Mouse (Mus musculus) intestine, postnatal 0 days (tissue): ENCODE data around the gene Pcdh7. TPM values are rescaled to one million over a fixed set of nuclear protein-coding genes. Genes with fewer than 3 reads are reported as not detected.

Source experiments
- ATAC-seq: fragments of 200-750 bp; cut with Nextera tagmentation; 2 replicates; pipeline ENCODE4 v1.8.0; 2017; ENCODE audit warnings: mild to moderate bottlenecking, moderate TSS enrichment, moderate library complexity
- H3K27ac ChIP-seq: fragments of 300-500 bp; sonication (generic); 2 replicates; pipeline ENCODE4 v1.5.1; 2014; ENCODE audit warnings: mild to moderate bottlenecking, low read depth, low read length, moderate library complexity
- H3K27me3 ChIP-seq: fragments of 300-500 bp; sonication (generic); replicated peaks from 2 replicates; pipeline ENCODE4 v1.6.1; 2014; ENCODE audit warnings: low read length, mixed read lengths; ENCODE audit not compliant: control insufficient read depth, insufficient read depth
- H3K36me3 ChIP-seq: fragments of 300-500 bp; sonication (generic); 2 replicates; pipeline ENCODE4 v1.6.1; 2014; ENCODE audit warnings: mild to moderate bottlenecking, moderate library complexity; ENCODE audit not compliant: control insufficient read depth, insufficient read depth
- H3K4me1 ChIP-seq: fragments of 300-500 bp; sonication (generic); replicated peaks from 2 replicates; pipeline ENCODE4 v1.6.1; 2014; ENCODE audit warnings: antibody characterized with exemption, low read length, mixed read lengths; ENCODE audit not compliant: control insufficient read depth, insufficient read depth
- H3K4me2 ChIP-seq: fragments of 300-500 bp; sonication (generic); replicated peaks from 2 replicates; pipeline ENCODE4 v1.6.1; 2014; ENCODE audit warnings: low read depth, mild to moderate bottlenecking, moderate library complexity
- H3K4me3 ChIP-seq: fragments of 300-500 bp; sonication (generic); 2 replicates; pipeline ENCODE4 v1.5.1; 2014; ENCODE audit warnings: low read depth, low read length
- H3K9ac ChIP-seq: fragments of 300-500 bp; sonication (generic); 2 replicates; pipeline ENCODE4 v1.6.1; 2014; ENCODE audit warnings: mild to moderate bottlenecking, low read depth, low read length
- H3K9me3 ChIP-seq: fragments of 300-500 bp; sonication (generic); 2 replicates; pipeline ENCODE4 v1.6.1; 2016; ENCODE audit warnings: mixed run types; ENCODE audit not compliant: control insufficient read depth
- CTCF ChIP-seq: sonication (generic); IDR thresholded peaks from 2 replicates; pipeline ENCODE4 v1.5.1; 2016; ENCODE audit warnings: low read depth, mild to moderate bottlenecking, control low read depth, antibody characterized with exemption, moderate library complexity
- WGBS: fragments of 180-500 bp; shearing (Covaris S2); extraction: QIAGEN DNeasy Blood & Tissue Kit; methylation state at CpG from one replicate; pipeline ENCODE4 v1.1.7; 2014; 5-methylcytosine and 5-hydroxymethylcytosine counted together
- polyA plus RNA-seq: library from polyadenylated mRNA; unstranded; fragments of >200 nt; fragmentation: Nextera tagmentation; extraction: Ambion mirVana; gene quantifications from 2 replicates; pipeline ENCODE4 v1.2.1, GENCODE M21; 2015

Gene Pcdh7
- polyA plus RNA-seq, 1 experiment from 2014 or later = 3.8 TPM

GRCm38 (mm10) chr5:57945419-57945818, 227.7 kb downstream of the Pcdh7 start:
- Histone ChIP-seq H3K4me2 (no peak overlapping the region), H3K4me3 (no peak overlapping the region), H3K27me3 (no peaks in the 10 kb centered on the region), H3K27ac (no peak overlapping the region), H3K4me1 (no peaks in the 10 kb centered on the region), H3K9ac (no peak overlapping the region), H3K36me3 (no peaks in the 10 kb centered on the region), H3K9me3 (no peaks in the 10 kb centered on the region)
- no peak for TF ChIP-seq CTCF
- WGBS = 58% methylated on average over 3 of the region's 3 CpGs
- ATAC-seq = no peak

GRCm38 (mm10) chr5:57959317-57959716, 241.6 kb downstream of the Pcdh7 start:
- TF ChIP-seq CTCF = no peak

GRCm38 (mm10) chr5:57963792-57964191, 246.0 kb downstream of the Pcdh7 start:
- H3K36me3 ChIP-seq = no peaks in the 10 kb centered on the region
- TF ChIP-seq CTCF = no peak
- no peaks in the 10 kb centered on the region for H3K4me1 ChIP-seq
- no peak overlapping the region for H3K27ac ChIP-seq
- no peak overlapping the region for H3K4me2 ChIP-seq
- H3K27me3 ChIP-seq = no peaks in the 10 kb centered on the region
- no peak overlapping the region for H3K4me3 ChIP-seq
- no peak overlapping the region for H3K9ac ChIP-seq
- no peak for ATAC-seq
- H3K9me3 ChIP-seq = no peaks in the 10 kb centered on the region
- 74% methylated on average over 4 of the region's 4 CpGs for WGBS

More at GRCm38 (mm10) chr5:57959317-57959716, 241.6 kb downstream of the Pcdh7 start:
- no peak overlapping the region for H3K4me2 ChIP-seq
- no peak overlapping the region for H3K9ac ChIP-seq
- H3K36me3 ChIP-seq = no peaks in the 10 kb centered on the region
- no peaks in the 10 kb centered on the region for H3K9me3 ChIP-seq
- H3K27me3 ChIP-seq = no peaks in the 10 kb centered on the region
- H3K4me1 ChIP-seq = no peaks in the 10 kb centered on the region
- no peak for ATAC-seq
- 53% methylated on average over 1 of the region's 1 CpGs for whole genome bisulfite sequencing
- no peak overlapping the region for H3K27ac ChIP-seq
- no peak overlapping the region for H3K4me3 ChIP-seq

GRCm38 (mm10) chr5:57964201-57964600, 246.4 kb downstream of the Pcdh7 start:
- WGBS = 93% methylated on average over 4 of the region's 4 CpGs
- no peak overlapping the region for H3K27ac ChIP-seq
- no peak overlapping the region for H3K4me3 ChIP-seq
- no peak for ATAC-seq
- no peak overlapping the region for H3K4me2 ChIP-seq
- TF ChIP-seq CTCF = no peak
- no peaks in the 10 kb centered on the region for H3K9me3 ChIP-seq
- no peak overlapping the region for H3K9ac ChIP-seq
- no peaks in the 10 kb centered on the region for H3K36me3 ChIP-seq
- H3K4me1 ChIP-seq = no peaks in the 10 kb centered on the region
- H3K27me3 ChIP-seq = no peaks in the 10 kb centered on the region

GRCm38 (mm10) chr5:57993584-57993983, 275.8 kb downstream of the Pcdh7 start:
- H3K27ac ChIP-seq = no peak overlapping the region
- no peaks in the 10 kb centered on the region for H3K36me3 ChIP-seq
- no peak for TF ChIP-seq CTCF
- no peak for ATAC-seq
- H3K4me2 ChIP-seq = no peak overlapping the region
- no peaks in the 10 kb centered on the region for H3K9me3 ChIP-seq
- 78% methylated on average over 2 of the region's 2 CpGs for WGBS
- H3K4me1 ChIP-seq = no peaks in the 10 kb centered on the region
- no peak overlapping the region for H3K9ac ChIP-seq
- H3K4me3 ChIP-seq = no peak overlapping the region
- H3K27me3 ChIP-seq = no peaks in the 10 kb centered on the region

- no peak overlapping the region for H3K4me2 ChIP-seq
- H3K4me3 ChIP-seq = no peak overlapping the region
- H3K27ac ChIP-seq = no peak overlapping the region
- no peak overlapping the region for H3K9ac ChIP-seq
- 65% methylated on average over 2 of the region's 2 CpGs for WGBS
- no peaks in the 10 kb centered on the region for H3K27me3 ChIP-seq
- ATAC-seq = no peak
- no peaks in the 10 kb centered on the region for H3K36me3 ChIP-seq
- H3K4me1 ChIP-seq = no peaks in the 10 kb centered on the region
- H3K9me3 ChIP-seq = no peaks in the 10 kb centered on the region
- no peak for TF ChIP-seq CTCF
Measured at GRCm38 (mm10) chr5:58021331-58021730, 303.6 kb downstream of the Pcdh7 start.

- Histone ChIP-seq H3K27me3 (no peaks in the 10 kb centered on the region), H3K4me1 (no peaks in the 10 kb centered on the region), H3K36me3 (no peaks in the 10 kb centered on the region), H3K9ac (no peak overlapping the region), H3K27ac (no peak overlapping the region), H3K9me3 (no peaks in the 10 kb centered on the region), H3K4me2 (no peak overlapping the region), H3K4me3 (no peak overlapping the region)
- 69% methylated on average over 7 of the region's 7 CpGs for WGBS
- no peak for ATAC-seq
- TF ChIP-seq CTCF = no peak
Measured at GRCm38 (mm10) chr5:58025123-58025522, 307.4 kb downstream of the Pcdh7 start.
